Mouse (Mus musculus): ENCODE results near the gene Zfp991.
"Not testable (repeated sequence)": the region's sequence is repeated elsewhere in the genome, so short reads cannot be mapped to it uniquely, and the experiment has no call there.

Zfp991 gene

DNA sequence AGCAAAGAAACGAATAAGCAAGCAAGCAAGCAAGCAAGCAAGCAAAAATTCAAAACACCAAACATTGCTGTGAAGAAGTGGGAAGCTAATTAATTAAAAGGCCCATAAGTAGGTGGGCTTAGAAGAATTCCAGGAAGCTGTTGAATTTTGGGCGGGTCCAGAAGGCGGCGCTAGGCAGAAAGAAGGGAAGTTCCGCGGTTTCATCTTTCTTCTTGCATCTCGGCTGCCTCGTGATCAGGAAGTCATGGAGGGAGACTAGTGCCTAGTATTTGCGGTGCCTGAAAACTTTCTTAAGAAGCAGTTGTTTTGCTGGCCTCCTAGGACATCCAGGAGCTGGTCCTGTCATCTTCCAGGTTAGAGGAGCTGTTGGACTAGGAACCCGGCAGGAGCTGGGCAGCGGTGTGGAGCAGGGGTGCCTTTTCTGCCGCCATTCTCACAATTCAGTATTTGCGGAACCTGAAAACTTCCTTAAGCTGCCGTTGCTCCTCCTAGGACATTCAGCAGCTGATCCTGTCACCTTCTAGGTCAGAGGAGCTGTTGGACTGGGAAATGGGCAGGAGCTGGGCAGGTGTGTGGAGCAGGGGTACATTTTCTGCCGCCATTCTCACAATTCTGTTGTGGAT, at the start of gene Zfp991:
Zfp991 (plus strand) TSS at position 202 of the 623 bp plus-strand sequence.
- DNase-seq: peak; percentile 56

DNA sequence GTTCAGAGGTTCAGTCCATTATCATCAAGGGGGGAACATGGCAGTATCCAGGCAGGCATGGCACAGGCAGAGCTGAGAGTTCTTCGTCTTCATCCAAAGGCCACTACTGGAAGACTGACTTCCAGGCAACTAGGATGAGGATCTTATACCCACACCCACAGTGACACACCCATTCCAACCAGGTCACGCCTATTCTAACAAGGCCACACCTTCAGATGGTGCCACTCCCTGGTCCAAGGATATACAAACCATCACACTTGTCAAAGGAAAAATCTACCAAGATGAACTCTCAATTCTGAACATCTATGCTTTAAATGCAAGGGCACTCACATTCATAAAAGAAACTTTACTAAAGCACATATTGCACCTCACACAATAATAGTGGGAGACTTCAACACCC, 36.2 kb upstream of the Zfp991 start:
- peak; percentile 93 for DNase-seq

GRCm38 (mm10) chr4:147101666-147102626, 29.9 kb upstream of the Zfp991 start:
- peak; percentile 86 for DNase-seq

DNA sequence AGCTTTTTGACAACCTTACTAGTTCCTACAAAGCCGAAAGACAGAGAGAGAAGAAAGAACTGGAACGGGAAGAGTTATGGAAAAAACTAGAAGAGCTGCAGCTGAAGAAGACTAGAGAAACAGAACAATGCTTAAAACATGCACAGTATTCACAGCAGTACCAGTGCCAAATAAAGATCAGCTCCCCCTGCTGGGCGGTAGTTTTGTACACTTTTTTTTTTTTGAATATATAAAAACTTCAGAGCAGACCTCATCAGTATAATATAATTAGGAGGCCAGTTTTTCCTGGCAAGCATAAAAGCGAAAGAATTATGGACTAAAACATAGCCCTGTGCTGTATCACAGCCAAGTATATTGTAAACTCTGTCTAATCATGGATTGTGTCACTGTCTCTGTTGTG, 28.0 kb upstream of the Zfp991 start:
- DNase-seq: not testable (repeated sequence)

DNA sequence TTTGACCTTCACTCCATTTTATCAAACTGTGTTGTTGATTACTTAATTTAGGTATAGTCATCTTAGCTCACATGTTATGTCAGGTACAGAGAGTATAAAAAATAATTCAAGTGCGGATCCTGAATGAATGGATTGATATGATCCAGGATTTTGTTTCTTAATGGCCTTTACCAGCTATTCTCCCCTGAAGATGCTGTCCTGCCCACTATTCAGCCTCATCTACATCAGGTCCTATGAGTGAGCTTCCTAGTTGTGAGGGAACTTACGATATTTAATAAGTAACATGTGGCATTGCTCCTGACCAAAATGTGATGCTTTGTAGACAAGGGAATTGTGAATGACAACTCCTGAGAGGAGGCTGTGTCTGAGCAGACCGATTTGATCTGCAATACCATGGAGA, 14.0 kb upstream of the Zfp991 start:
- peak; percentile 84 for DNase-seq

DNA sequence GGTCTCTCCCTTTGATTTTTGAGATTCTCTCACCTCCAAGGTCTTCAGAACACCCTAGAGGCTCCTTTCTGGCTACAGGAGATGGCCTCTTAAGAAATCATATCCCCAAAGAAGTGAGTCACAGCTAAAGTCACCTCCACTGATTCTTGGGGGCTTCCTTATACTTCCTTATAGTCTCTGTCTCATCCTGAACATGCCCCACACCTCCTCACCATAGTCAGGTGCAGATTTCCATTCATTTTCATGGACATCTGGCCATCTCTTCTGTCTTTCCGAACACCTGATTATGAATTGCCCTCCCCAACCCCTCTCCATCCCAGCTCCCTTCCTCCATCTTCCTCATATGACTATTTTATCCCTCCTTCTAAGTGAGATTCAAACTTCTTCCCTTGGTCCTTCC, 9.6 kb upstream of the Zfp991 start:
- peak; percentile 89 for DNase-seq

GRCm38 (mm10) chr4:147123797-147124196, 8.0 kb upstream of the Zfp991 start:
- peak; percentile 70 for DNase-seq

- peak; percentile 94 for DNase-seq
These were observed 7.2 kb upstream of the Zfp991 start for GRCm38 (mm10) chr4:147124400-147125306.

DNA sequence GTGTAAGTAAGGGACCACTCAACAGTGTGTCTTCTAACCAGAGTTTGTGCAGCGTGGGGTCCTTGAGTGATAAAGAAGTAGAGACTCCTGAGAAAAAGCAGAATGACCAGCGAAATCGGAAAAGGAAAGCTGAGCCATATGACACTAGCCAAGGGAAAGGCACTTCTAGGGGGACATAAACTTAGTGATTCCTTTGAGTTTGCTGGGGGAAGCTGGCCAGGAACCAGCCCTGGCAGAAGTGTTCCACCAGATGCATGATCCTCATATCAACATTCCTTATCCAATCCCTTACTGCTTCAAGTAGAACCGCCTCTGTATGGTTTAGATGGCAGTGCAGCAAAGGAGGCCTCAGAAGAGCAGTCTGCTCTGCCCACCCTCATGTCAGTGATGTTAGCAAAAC, 6.5 kb upstream of the Zfp991 start:
- DNase-seq: not testable (repeated sequence)

- DNase-seq: peak; percentile 88
These were observed 6.0 kb upstream of the Zfp991 start for GRCm38 (mm10) chr4:147125870-147126269.

GRCm38 (mm10) chr4:147126435-147126834, 5.4 kb upstream of the Zfp991 start:
- peak; percentile 84 for DNase-seq

GRCm38 (mm10) chr4:147127137-147127536, 4.7 kb upstream of the Zfp991 start:
- not testable (repeated sequence) for DNase-seq

- DNase-seq: peak; percentile 79
These were observed 3.7 kb upstream of the Zfp991 start for GRCm38 (mm10) chr4:147128152-147128551.

- DNase-seq: peak; percentile 45
These were observed 1.8 kb downstream of the Zfp991 start for GRCm38 (mm10) chr4:147133596-147133995.

DNA sequence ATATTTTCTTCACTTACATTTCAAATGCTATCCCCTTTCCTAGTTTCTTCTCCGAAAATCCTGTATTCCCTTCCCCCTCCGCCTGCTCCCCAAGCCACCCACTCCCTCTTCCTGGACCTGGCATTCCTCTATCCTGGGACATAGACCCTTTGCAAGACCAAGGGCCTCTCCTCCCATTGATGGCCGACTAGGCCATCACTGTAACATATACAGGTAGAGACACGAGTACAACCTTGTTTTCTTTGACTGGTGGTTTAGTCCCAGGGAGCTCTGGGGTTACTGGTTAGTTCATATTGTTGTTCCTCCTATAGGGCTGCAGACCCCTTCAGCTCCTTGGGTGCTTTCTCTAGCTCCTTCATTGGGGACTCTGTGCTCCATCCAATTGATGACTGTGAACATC, 9.9 kb downstream of the Zfp991 start:
- DNase-seq: peak; percentile 85

GRCm38 (mm10) chr4:147165282-147165681, 33.4 kb downstream of the Zfp991 start:
- DNase-seq: not testable (repeated sequence)

DNA sequence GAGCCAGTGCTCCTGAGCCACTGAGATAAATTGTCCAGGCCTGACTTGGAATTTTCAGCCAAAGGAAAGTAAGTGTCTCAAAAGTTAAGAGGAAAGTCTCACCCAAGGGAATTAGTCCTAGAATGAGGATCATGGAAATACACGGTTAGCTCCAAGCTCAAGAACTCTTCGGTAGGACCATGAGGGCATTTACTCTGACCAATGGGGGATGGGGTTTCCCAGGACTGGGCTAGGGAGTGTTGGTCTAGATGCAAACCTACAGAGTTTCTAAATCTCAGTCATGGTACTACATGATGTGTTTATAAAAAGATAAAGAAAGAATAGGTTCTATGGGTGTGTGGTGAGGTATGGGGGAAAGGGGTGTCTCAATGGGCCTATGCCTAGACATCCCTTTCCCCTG, 38.7 kb downstream of the Zfp991 start:
- DNase-seq: not testable (repeated sequence)

- not testable (repeated sequence) for DNase-seq
These were observed 39.7 kb downstream of the Zfp991 start for GRCm38 (mm10) chr4:147171557-147171956.

GRCm38 (mm10) chr4:147176279-147176880, 44.5 kb downstream of the Zfp991 start:
- peak; percentile 88 for DNase-seq

- DNase-seq: peak; percentile 91
These were observed 49.4 kb downstream of the Zfp991 start for GRCm38 (mm10) chr4:147181141-147181685.

- DNase-seq: not testable (repeated sequence)
These were observed 50.3 kb downstream of the Zfp991 start for GRCm38 (mm10) chr4:147181969-147182705.

Data from heart, adult 11 months (tissue).